9 mouse cellular contexts compared by ENCODE assay signal in genomic region chr11:32113118-32113826, GRCm38 (mm10).
DNase-seq lines count a peak whose midpoint lies in the region; ATAC-seq and TF ChIP-seq lines count a peak whose summit lies in the region.
"Had no signal": no experiment of that assay in that cellular context is flagged by ENCODE, and none has a peak within 500 bp of the region (broad histone marks: within the 10 kb centered on the region; RNA-seq: fewer than 3 reads in every experiment).

No protein-coding gene starts in this region.

- 13% methylated on average over 2 of the region's 2 CpGs for WGBS in forebrain, embryonic 10.5 days
- WGBS in kidney, adult 2 months, result 68% methylated on average over 2 of the region's 2 CpGs

- DNase-seq in testis, postnatal 14 days (ENCODE audit: low spot score), result no peak
- peak; percentile 89 for DNase-seq in forebrain, embryonic 10.5 days (ENCODE audit: extremely low spot score, low spot score)
- peak; percentile 71 to 74 for DNase-seq in left cerebral cortex, adult 9 months (ENCODE audit: low spot score in 2 of 2)
- peak; percentile 60 for DNase-seq in retina, embryonic 14.5 days (ENCODE audit: low spot score)
- DNase-seq in kidney, adult 2 months, result no peak

- peak overlapping the region; percentile 9 for H3K4me3 ChIP-seq in testis, adult 2 months (ENCODE audit: control insufficient read depth, low read depth, low read length)
- peak overlapping the region; percentile 34 for H3K4me3 ChIP-seq in forebrain, embryonic 10.5 days
- no peak overlapping the region for H3K4me3 ChIP-seq in kidney, adult 2 months (ENCODE audit: insufficient read depth, low read depth, low read length)
- H3K4me3 ChIP-seq: heart, embryonic 15.5 days had no signal

- no peak overlapping the region for H3K27ac ChIP-seq in testis, adult 2 months (ENCODE audit: control insufficient read depth, insufficient read depth, low read depth, low read length)
- H3K27ac ChIP-seq in forebrain, embryonic 10.5 days, result peak overlapping the region; percentile 88
- no peak overlapping the region for H3K27ac ChIP-seq in kidney, adult 2 months (ENCODE audit: insufficient read depth, low read depth, low read length)
- H3K27ac ChIP-seq: heart, embryonic 15.5 days had no signal

- TF ChIP-seq CTCF in testis, adult 2 months (IDR thresholded peaks at IDR 0.05; ENCODE audit: control insufficient read depth, insufficient read depth, insufficient replicate concordance, low read depth, low read length), result no peak
- no peak for TF ChIP-seq CTCF in kidney, adult 2 months (conservative IDR thresholded peaks at IDR 0.05; ENCODE audit: insufficient read depth, insufficient read length, low read depth, low read length)

- H3K9me3 ChIP-seq in forebrain, embryonic 10.5 days, result peaks cover 20% of the 10 kb centered on the region
- H3K9me3 ChIP-seq: heart, embryonic 15.5 days had no signal

- no peaks in the 10 kb centered on the region for H3K27me3 ChIP-seq in testis, adult 2 months (ENCODE audit: control insufficient read depth, insufficient read depth, low read length)
- H3K27me3 ChIP-seq in forebrain, embryonic 10.5 days (ENCODE audit: poor library complexity, severe bottlenecking), result peaks cover 55% of the 10 kb centered on the region
- no peaks in the 10 kb centered on the region for H3K27me3 ChIP-seq in kidney, adult 2 months (replicated peaks; ENCODE audit: control insufficient read depth, insufficient read depth, low read length)
- H3K27me3 ChIP-seq: heart, embryonic 15.5 days had no signal

- no peak for ATAC-seq in megakaryocyte-erythroid progenitor cell, adult 5-6 weeks (replicated peaks; ENCODE audit: low FRiP score, low TSS enrichment, poor library complexity, severe bottlenecking)
- ATAC-seq in erythroblast, adult 5-6 weeks (replicated peaks; ENCODE audit: low FRiP score, poor library complexity, severe bottlenecking), result no peak

- H3K36me3 ChIP-seq in testis, adult 2 months (ENCODE audit: control insufficient read depth, insufficient read depth, low read length), result no peaks in the 10 kb centered on the region
- peaks cover 7% of the 10 kb centered on the region for H3K36me3 ChIP-seq in forebrain, embryonic 10.5 days (replicated peaks)
- H3K36me3 ChIP-seq in kidney, adult 2 months (ENCODE audit: control insufficient read depth, insufficient read depth, low read length), result no peaks in the 10 kb centered on the region
- H3K36me3 ChIP-seq: heart, embryonic 15.5 days had no signal

- H3K4me1 ChIP-seq in testis, adult 2 months (ENCODE audit: control insufficient read depth, insufficient read depth, low read length), result no peaks in the 10 kb centered on the region
- H3K4me1 ChIP-seq in forebrain, embryonic 10.5 days, result peaks cover 52% of the 10 kb centered on the region
- 0 out of 2 replicates have a peak, but pooled peaks cover under 1% of the 10 kb centered on the region for H3K4me1 ChIP-seq in kidney, adult 2 months (ENCODE audit: control insufficient read depth, insufficient read depth, low read length)

- TF ChIP-seq POLR2A in testis, adult 2 months (IDR thresholded peaks at IDR 0.05; ENCODE audit: control insufficient read depth, low read depth, low read length), result no peak
- no peak for TF ChIP-seq POLR2A in kidney, adult 2 months (IDR thresholded peaks at IDR 0.05; ENCODE audit: low read depth, low read length)

Comparison
In these comparisons a context has a peak if more than half of its experiments do, and no peak if none do; other contexts are left out.
1. DNase-seq: peak in forebrain, embryonic 10.5 days (single experiment), left cerebral cortex, adult 9 months (2 of 2) and retina, embryonic 14.5 days (single experiment); none in testis, postnatal 14 days (single experiment) and kidney, adult 2 months (single experiment).